In genomic region chr2:35269716-35270260, GRCm38 (mm10) we compare ENCODE assay signal across 8 mouse cellular contexts. TPM values are rescaled to one million over a fixed set of nuclear protein-coding genes. Genes with fewer than 3 reads are reported as not detected.
DNase-seq lines count a peak whose midpoint lies in the region; ATAC-seq and TF ChIP-seq lines count a peak whose summit lies in the region.

No protein-coding gene starts in this region.

- H3K4me2 ChIP-seq in heart, embryonic 16.5 days (ENCODE audit: low read depth, low read length): no peak overlapping the region
- no peak overlapping the region; the same call in 1 of the 2 replicates for H3K4me2 ChIP-seq in limb, embryonic 15.5 days
- H3K4me2 ChIP-seq in liver, postnatal 0 days (ENCODE audit: low read depth, low read length): no peak overlapping the region

- peaks cover 87% of the 10 kb centered on the region for H3K4me1 ChIP-seq in heart, embryonic 16.5 days (ENCODE audit: control insufficient read depth, insufficient read depth, low read length)
- H3K4me1 ChIP-seq in limb, embryonic 15.5 days: peaks cover 91% of the 10 kb centered on the region
- peaks cover 5% of the 10 kb centered on the region; the same call in 1 of the 2 replicates for H3K4me1 ChIP-seq in liver, postnatal 0 days (ENCODE audit: insufficient read depth)

- H3K9me3 ChIP-seq in heart, embryonic 16.5 days (replicated peaks; ENCODE audit: control insufficient read depth, low read length): no peaks in the 10 kb centered on the region
- H3K9me3 ChIP-seq in limb, embryonic 15.5 days: no peaks in the 10 kb centered on the region
- no peaks in the 10 kb centered on the region for H3K9me3 ChIP-seq in liver, postnatal 0 days (ENCODE audit: low read length)

- peak; percentile 45 to 58 for DNase-seq in adrenal gland, adult (ENCODE audit: inconsistent age in 2 of 2, low spot score in 1 of 2)
- DNase-seq in adrenal gland, postnatal 4 days (ENCODE audit: low spot score in 2 of 2): no peak
- DNase-seq in 3134 (ENCODE audit: extremely low read depth, insufficient read length, low spot score): peak; percentile 68
- no peak for DNase-seq in liver, postnatal 0 days
- no peak for DNase-seq in cerebellum, adult 18-20 months

- TF ChIP-seq EP300 in liver, postnatal 0 days (IDR thresholded peaks at IDR 0.05; ENCODE audit: low read depth): no peak

- peak overlapping the region; percentile 39 for H3K9ac ChIP-seq in heart, embryonic 16.5 days (ENCODE audit: low read length)
- no peak overlapping the region for H3K9ac ChIP-seq in limb, embryonic 15.5 days
- H3K9ac ChIP-seq in liver, postnatal 0 days (replicated peaks): no peak overlapping the region

- no peaks in the 10 kb centered on the region for H3K36me3 ChIP-seq in heart, embryonic 16.5 days (ENCODE audit: control insufficient read depth, insufficient read depth)
- H3K36me3 ChIP-seq in limb, embryonic 15.5 days: no peaks in the 10 kb centered on the region
- no peaks in the 10 kb centered on the region for H3K36me3 ChIP-seq in liver, postnatal 0 days (replicated peaks; ENCODE audit: insufficient read depth, low read length)

- TF ChIP-seq CTCF in liver, postnatal 0 days (IDR thresholded peaks at IDR 0.05; ENCODE audit: low read depth): no peak

- no peak overlapping the region for H3K4me3 ChIP-seq in heart, embryonic 16.5 days (ENCODE audit: low read length)
- no peak overlapping the region for H3K4me3 ChIP-seq in limb, embryonic 15.5 days
- no peak overlapping the region for H3K4me3 ChIP-seq in liver, postnatal 0 days (ENCODE audit: low read depth, low read length)

- no peak for ATAC-seq in heart, embryonic 16.5 days (replicated peaks; ENCODE audit: extremely low read depth, insufficient read depth, low FRiP score)
- no peak for ATAC-seq in limb, embryonic 15.5 days (ENCODE audit: insufficient number of reproducible peaks, low FRiP score, low TSS enrichment, low read depth)
- no peak for ATAC-seq in liver, postnatal 0 days
- ATAC-seq in megakaryocyte-erythroid progenitor cell, adult 5-6 weeks (replicated peaks; ENCODE audit: low FRiP score, low TSS enrichment, poor library complexity, severe bottlenecking): no peak

- no peaks in the 10 kb centered on the region for H3K27me3 ChIP-seq in heart, embryonic 16.5 days (ENCODE audit: control insufficient read depth, insufficient read depth, low read length)
- H3K27me3 ChIP-seq in limb, embryonic 15.5 days: no peaks in the 10 kb centered on the region
- H3K27me3 ChIP-seq in liver, postnatal 0 days (ENCODE audit: insufficient read depth, low read length): no peaks in the 10 kb centered on the region

- peak overlapping the region; percentile 85 for H3K27ac ChIP-seq in heart, embryonic 16.5 days (ENCODE audit: low read length)
- H3K27ac ChIP-seq in limb, embryonic 15.5 days: peak overlapping the region; percentile 80
- H3K27ac ChIP-seq in liver, postnatal 0 days (ENCODE audit: low read depth): no peak overlapping the region

- WGBS in heart, embryonic 16.5 days: 45% methylated on average over 4 of the region's 4 CpGs
- 45% methylated on average over 4 of the region's 4 CpGs for WGBS in limb, embryonic 15.5 days
- WGBS in liver, postnatal 0 days (ENCODE audit: insufficient replicate concordance): 71% methylated on average over 4 of the region's 4 CpGs

RNA-seq across cellular contexts. Expression of gene Gsn, which starts 13.6 kb away (rescaled TPM):
- total RNA-seq in adrenal gland, postnatal 4 days (2021): 100 to 1,000 TPM; 136 to 137 TPM
- 348 and 376 TPM in 2 replicates for polyA plus RNA-seq in heart, embryonic 16.5 days (2015; fragmentation: Nextera tagmentation; extraction: Ambion mirVana)
- polyA plus RNA-seq in limb, embryonic 15.5 days (2015; fragmentation: Nextera tagmentation; extraction: Ambion mirVana): 288 and 360 TPM in 2 replicates
- 56.1 and 59.7 TPM in 2 replicates for polyA plus RNA-seq in liver, postnatal 0 days (2015; fragmentation: Nextera tagmentation; extraction: Ambion mirVana)
- total RNA-seq in megakaryocyte-erythroid progenitor cell, adult 5-6 weeks (2014; fragmentation: Nextera tagmentation): 15.8 and 16.1 TPM in 2 replicates
- total RNA-seq in megakaryocyte-erythroid progenitor cell, adult 5-6 weeks (2017): 3.7 and 5.2 TPM in 2 replicates

Comparison
In these comparisons a context has a peak if more than half of its experiments do, and no peak if none do; other contexts are left out.
1. DNase-seq: peak in adrenal gland, adult (2 of 2) and 3134 (single experiment); none in adrenal gland, postnatal 4 days (0 of 2), liver, postnatal 0 days (single experiment) and cerebellum, adult 18-20 months (0 of 2).